Mouse (Mus musculus): ENCODE results near the gene Pparg. TPM values are rescaled to one million over a fixed set of nuclear protein-coding genes. Genes with fewer than 3 reads are reported as not detected.

Pparg gene
- polyA plus RNA-seq, 1 experiment from 2014 or later, result 0.22 TPM

DNA sequence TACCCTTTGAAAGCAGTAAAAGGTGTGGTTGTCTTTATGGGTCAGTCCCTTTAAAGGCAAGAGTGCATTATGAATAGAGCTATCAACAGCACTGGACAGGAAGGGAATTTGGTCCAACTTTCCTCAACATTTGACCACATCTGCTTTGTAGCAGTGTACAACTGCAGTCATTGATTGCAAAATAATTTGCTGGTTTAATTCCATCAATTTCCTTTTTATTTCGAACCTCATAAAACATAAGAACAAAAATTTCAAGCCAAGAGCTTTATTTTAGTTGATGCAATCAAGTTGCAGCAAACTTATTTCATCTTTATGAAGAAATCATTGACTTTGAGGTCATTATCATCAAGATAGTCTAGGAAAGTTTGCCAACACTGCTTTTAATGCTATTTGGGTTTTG lies 91.8 kb downstream of the Pparg start:
- Histone ChIP-seq H3K27ac (replicated peaks; ENCODE audit: low read depth, low read length) (no peak overlapping the region), H3K27me3 (ENCODE audit: control insufficient read depth, insufficient read depth, low read length) (no peaks in the 10 kb centered on the region), H3K9me3 (replicated peaks; ENCODE audit: control insufficient read depth, low read length) (no peaks in the 10 kb centered on the region), H3K4me1 (ENCODE audit: control insufficient read depth, insufficient read depth, low read length) (no peaks in the 10 kb centered on the region), H3K9ac (replicated peaks; ENCODE audit: low read length) (no peak overlapping the region), H3K4me3 (ENCODE audit: low read depth, low read length) (no peak overlapping the region), H3K4me2 (ENCODE audit: low read depth, low read length) (no peak overlapping the region), H3K36me3 (replicated peaks; ENCODE audit: control insufficient read depth, insufficient read depth, low read depth, low read length) (no peaks in the 10 kb centered on the region)
- no peak for ATAC-seq (replicated peaks; ENCODE audit: insufficient number of reproducible peaks, low FRiP score, low TSS enrichment, low read depth)
- DNase-seq (ENCODE audit: low spot score), result no peak
- WGBS, result 65% methylated on average over 1 of the region's 1 CpGs

DNA sequence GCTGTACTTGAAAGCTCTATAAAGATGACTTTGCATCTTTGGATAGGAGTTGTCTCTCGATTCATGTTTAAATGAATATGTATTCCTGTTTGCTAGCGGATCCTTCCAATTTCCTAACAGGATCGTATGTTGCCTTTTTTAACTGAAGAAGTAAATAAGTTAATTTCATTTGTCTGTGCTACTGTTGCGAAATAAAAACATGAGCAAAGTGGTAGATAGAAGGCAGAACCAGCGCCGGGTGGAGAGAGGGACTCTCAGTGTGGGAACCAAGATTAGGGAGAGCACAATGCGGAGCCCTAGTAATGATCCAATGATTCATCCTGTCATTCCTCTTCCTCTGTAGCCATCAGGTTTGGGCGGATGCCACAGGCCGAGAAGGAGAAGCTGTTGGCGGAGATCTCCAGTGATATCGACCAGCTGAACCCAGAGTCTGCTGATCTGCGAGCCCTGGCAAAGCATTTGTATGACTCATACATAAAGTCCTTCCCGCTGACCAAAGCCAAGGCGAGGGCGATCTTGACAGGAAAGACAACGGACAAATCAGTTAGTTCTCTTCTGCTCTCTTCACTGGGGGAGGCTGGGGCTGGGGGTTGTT lies 102.1 kb downstream of the Pparg start:
- H3K9me3 ChIP-seq (replicated peaks; ENCODE audit: control insufficient read depth, low read length), result no peaks in the 10 kb centered on the region
- H3K9ac ChIP-seq (replicated peaks; ENCODE audit: low read length), result no peak overlapping the region
- DNase-seq (ENCODE audit: low spot score) (no peak), ATAC-seq (replicated peaks; ENCODE audit: insufficient number of reproducible peaks, low FRiP score, low TSS enrichment, low read depth) (no peak)
- H3K4me2 ChIP-seq (ENCODE audit: low read depth, low read length), result no peak overlapping the region
- H3K4me1 ChIP-seq (ENCODE audit: control insufficient read depth, insufficient read depth, low read length), result no peaks in the 10 kb centered on the region
- H3K4me3 ChIP-seq (ENCODE audit: low read depth, low read length), result no peak overlapping the region
- H3K27ac ChIP-seq (replicated peaks; ENCODE audit: low read depth, low read length), result no peak overlapping the region
- no peaks in the 10 kb centered on the region for H3K36me3 ChIP-seq (replicated peaks; ENCODE audit: control insufficient read depth, insufficient read depth, low read depth, low read length)
- WGBS, result 92% methylated on average over 16 of the region's 16 CpGs
- no peaks in the 10 kb centered on the region for H3K27me3 ChIP-seq (ENCODE audit: control insufficient read depth, insufficient read depth, low read length)

DNA sequence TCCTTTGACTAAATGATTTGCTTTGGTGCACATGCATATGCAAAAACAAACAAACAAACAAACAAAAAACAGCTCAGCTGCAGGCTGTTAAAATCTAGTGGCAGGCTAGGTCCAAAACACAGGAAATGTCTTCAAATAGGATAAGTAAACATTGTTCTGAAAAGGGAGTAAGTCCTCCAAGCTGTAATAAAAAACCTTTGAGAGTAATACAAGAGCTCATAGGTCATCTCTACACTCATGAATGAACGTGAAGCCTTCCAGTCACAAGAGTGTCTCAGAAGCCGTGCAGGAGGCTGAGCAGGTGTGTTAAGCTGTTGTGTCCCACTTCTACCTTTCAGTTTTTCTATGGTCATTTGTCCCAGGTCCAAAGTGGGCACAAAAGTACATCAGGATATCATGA lies 102.6 kb downstream of the Pparg start:
- ATAC-seq (replicated peaks; ENCODE audit: insufficient number of reproducible peaks, low FRiP score, low TSS enrichment, low read depth), result no peak
- H3K4me3 ChIP-seq (ENCODE audit: low read depth, low read length), result no peak overlapping the region
- no peaks in the 10 kb centered on the region for H3K9me3 ChIP-seq (replicated peaks; ENCODE audit: control insufficient read depth, low read length)
- no peaks in the 10 kb centered on the region for H3K36me3 ChIP-seq (replicated peaks; ENCODE audit: control insufficient read depth, insufficient read depth, low read depth, low read length)
- no peak overlapping the region for H3K4me2 ChIP-seq (ENCODE audit: low read depth, low read length)
- H3K27ac ChIP-seq (replicated peaks; ENCODE audit: low read depth, low read length), result no peak overlapping the region
- no peaks in the 10 kb centered on the region for H3K4me1 ChIP-seq (ENCODE audit: control insufficient read depth, insufficient read depth, low read length)
- 57% methylated on average over 2 of the region's 2 CpGs for WGBS
- DNase-seq (ENCODE audit: low spot score), result no peak
- no peaks in the 10 kb centered on the region for H3K27me3 ChIP-seq (ENCODE audit: control insufficient read depth, insufficient read depth, low read length)
- H3K9ac ChIP-seq (replicated peaks; ENCODE audit: low read length), result no peak overlapping the region

DNA sequence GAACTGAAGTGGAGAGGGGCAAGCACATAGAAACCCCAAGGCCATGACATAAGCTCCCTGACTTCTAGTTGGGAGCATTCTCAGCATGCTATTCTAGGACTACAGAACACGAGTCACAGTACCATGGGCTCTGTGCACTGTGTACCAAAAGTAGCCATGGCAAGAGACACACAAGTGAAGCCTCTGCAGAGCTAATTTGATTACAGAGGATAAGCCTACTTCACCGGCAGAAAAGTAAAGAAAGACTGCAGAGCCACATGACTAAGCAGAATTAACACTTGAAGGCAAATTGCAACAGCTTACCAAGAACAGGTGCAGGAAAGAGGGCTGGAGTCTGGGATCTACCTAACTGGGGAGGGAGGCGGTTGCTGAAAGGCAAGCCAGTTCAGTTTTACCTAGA lies 103.9 kb downstream of the Pparg start:
- H3K9ac ChIP-seq (replicated peaks; ENCODE audit: low read length), result no peak overlapping the region
- ATAC-seq (replicated peaks; ENCODE audit: insufficient number of reproducible peaks, low FRiP score, low TSS enrichment, low read depth) (no peak), DNase-seq (ENCODE audit: low spot score) (no peak)
- no peaks in the 10 kb centered on the region for H3K9me3 ChIP-seq (replicated peaks; ENCODE audit: control insufficient read depth, low read length)
- no peak overlapping the region for H3K27ac ChIP-seq (replicated peaks; ENCODE audit: low read depth, low read length)
- H3K4me3 ChIP-seq (ENCODE audit: low read depth, low read length), result no peak overlapping the region
- 43% methylated on average over 3 of the region's 3 CpGs for WGBS
- no peaks in the 10 kb centered on the region for H3K36me3 ChIP-seq (replicated peaks; ENCODE audit: control insufficient read depth, insufficient read depth, low read depth, low read length)
- H3K27me3 ChIP-seq (ENCODE audit: control insufficient read depth, insufficient read depth, low read length), result no peaks in the 10 kb centered on the region
- no peak overlapping the region for H3K4me2 ChIP-seq (ENCODE audit: low read depth, low read length)
- no peaks in the 10 kb centered on the region for H3K4me1 ChIP-seq (ENCODE audit: control insufficient read depth, insufficient read depth, low read length)

DNA sequence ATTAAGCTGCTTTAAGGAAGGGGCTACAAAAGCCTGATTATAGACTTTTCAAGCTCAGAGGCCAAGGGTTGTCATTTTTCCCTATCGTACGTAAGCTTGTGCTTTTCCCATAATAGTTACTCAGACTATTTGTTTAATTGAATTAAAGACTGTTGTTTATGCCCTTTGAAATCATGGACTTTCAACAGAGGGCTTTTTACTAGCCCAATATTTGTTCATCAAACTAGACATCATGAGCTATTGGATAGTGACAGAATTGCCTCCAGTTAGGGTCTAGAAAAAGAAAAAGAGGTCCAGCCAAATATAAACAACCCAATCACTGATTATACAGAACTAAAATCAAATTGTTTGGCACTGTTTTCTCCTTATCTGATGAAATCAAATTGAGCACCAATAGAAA lies 104.7 kb downstream of the Pparg start:
- Histone ChIP-seq H3K9ac (replicated peaks; ENCODE audit: low read length) (no peak overlapping the region), H3K27me3 (ENCODE audit: control insufficient read depth, insufficient read depth, low read length) (no peaks in the 10 kb centered on the region), H3K9me3 (replicated peaks; ENCODE audit: control insufficient read depth, low read length) (no peaks in the 10 kb centered on the region), H3K27ac (replicated peaks; ENCODE audit: low read depth, low read length) (no peak overlapping the region), H3K4me2 (ENCODE audit: low read depth, low read length) (no peak overlapping the region), H3K4me3 (ENCODE audit: low read depth, low read length) (no peak overlapping the region), H3K36me3 (replicated peaks; ENCODE audit: control insufficient read depth, insufficient read depth, low read depth, low read length) (no peaks in the 10 kb centered on the region), H3K4me1 (ENCODE audit: control insufficient read depth, insufficient read depth, low read length) (no peaks in the 10 kb centered on the region)
- ATAC-seq (replicated peaks; ENCODE audit: insufficient number of reproducible peaks, low FRiP score, low TSS enrichment, low read depth) (no peak), DNase-seq (ENCODE audit: low spot score) (no peak)
- WGBS, result 72% methylated on average over 2 of the region's 2 CpGs

DNA sequence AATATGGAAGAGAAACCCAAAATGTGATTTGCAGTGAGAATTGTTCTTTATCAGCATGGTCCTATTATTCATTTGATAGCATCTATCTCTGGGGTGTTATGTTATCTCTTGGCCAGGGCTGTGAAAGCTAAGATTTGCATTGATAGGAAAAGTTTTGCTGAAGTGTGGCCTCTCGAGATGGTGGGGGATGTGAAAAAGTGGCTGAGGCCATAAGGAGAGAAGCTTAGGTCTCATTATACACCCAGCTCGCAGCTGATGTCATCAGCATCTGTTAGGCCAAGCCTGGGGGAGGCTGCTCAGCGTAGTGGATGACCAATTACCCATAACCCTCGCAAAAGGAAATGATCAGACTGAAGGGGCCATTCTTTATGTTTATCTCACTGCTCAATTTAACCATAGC lies 105.1 kb downstream of the Pparg start:
- H3K9ac ChIP-seq (replicated peaks; ENCODE audit: low read length), result no peak overlapping the region
- no peak overlapping the region for H3K4me3 ChIP-seq (ENCODE audit: low read depth, low read length)
- H3K27me3 ChIP-seq (ENCODE audit: control insufficient read depth, insufficient read depth, low read length), result no peaks in the 10 kb centered on the region
- ATAC-seq (replicated peaks; ENCODE audit: insufficient number of reproducible peaks, low FRiP score, low TSS enrichment, low read depth), result no peak
- DNase-seq (ENCODE audit: low spot score), result no peak
- H3K4me1 ChIP-seq (ENCODE audit: control insufficient read depth, insufficient read depth, low read length), result no peaks in the 10 kb centered on the region
- no peak overlapping the region for H3K4me2 ChIP-seq (ENCODE audit: low read depth, low read length)
- no peaks in the 10 kb centered on the region for H3K9me3 ChIP-seq (replicated peaks; ENCODE audit: control insufficient read depth, low read length)
- H3K36me3 ChIP-seq (replicated peaks; ENCODE audit: control insufficient read depth, insufficient read depth, low read depth, low read length), result no peaks in the 10 kb centered on the region
- WGBS, result 27% methylated on average over 4 of the region's 4 CpGs
- H3K27ac ChIP-seq (replicated peaks; ENCODE audit: low read depth, low read length), result no peak overlapping the region

DNA sequence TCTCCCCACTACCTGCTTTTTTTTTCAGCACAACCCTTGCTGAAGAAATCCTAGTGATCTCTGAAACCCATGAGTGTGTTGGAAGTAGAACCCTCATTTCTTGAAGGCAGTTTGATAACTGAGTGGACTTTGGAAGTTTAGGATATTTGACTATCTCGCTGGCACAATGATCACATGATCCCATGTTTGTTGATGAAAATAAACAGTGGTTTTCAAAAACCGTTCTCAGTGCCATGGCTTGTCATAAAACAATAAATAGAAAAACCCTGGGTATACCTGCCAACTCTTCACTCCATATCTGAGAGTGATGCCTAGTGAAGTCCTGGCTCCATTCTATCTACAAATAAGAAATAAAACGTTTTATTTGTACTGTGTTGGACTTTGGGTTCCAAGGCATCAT lies 105.8 kb downstream of the Pparg start:
- WGBS, result 70% methylated on average over 3 of the region's 3 CpGs
- ATAC-seq (replicated peaks; ENCODE audit: insufficient number of reproducible peaks, low FRiP score, low TSS enrichment, low read depth), result no peak

DNA sequence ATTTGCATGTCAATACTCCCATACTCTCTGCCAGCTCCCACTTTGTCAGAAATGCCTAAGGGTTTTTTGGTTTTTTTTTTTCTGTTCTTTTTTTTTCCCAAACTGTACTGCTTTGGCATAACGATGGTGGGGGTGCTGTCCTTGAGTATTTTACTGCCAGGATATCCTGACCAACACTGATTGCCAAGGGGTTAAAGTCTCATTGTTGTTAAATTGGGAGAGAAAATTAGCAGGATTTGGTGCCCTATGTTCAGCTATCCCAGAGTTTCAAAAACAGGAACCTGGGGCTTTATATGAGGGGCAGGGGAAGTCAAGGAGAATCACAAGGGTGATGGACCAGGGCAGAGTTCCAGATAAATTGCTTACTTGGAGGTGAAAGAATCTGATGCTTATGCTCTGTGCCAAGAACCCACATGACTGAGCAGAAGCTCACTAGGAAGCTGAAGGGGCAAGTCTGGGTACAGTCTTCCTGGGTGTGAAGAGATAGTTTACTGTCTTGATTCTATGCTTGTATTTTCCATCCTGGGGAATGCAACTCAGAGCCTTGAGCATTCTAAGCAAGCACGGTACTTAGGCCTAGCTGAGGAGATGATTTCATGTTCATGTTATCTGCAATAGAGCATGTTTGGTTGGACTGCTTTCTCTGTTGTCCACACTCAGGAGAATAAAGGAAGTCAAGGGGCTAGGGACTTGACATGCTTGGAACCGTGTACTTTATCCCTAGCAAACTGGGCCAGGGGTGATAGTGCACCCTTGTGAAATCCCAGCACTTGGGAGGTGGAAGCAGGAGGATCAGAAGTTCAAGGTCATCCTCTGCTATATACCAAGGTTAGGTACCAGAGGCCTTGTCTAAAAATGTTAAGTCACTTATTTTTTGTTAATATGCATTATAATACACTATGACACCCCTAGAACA lies 109.2 kb downstream of the Pparg start:
- no peak overlapping the region for H3K4me2 ChIP-seq (ENCODE audit: low read depth, low read length)
- ATAC-seq (replicated peaks; ENCODE audit: insufficient number of reproducible peaks, low FRiP score, low TSS enrichment, low read depth), result no peak
- H3K4me3 ChIP-seq (ENCODE audit: low read depth, low read length), result no peak overlapping the region
- no peaks in the 10 kb centered on the region for H3K9me3 ChIP-seq (replicated peaks; ENCODE audit: control insufficient read depth, low read length)
- 67% methylated on average over 3 of the region's 3 CpGs for WGBS
- no peak overlapping the region for H3K9ac ChIP-seq (replicated peaks; ENCODE audit: low read length)
- no peaks in the 10 kb centered on the region for H3K36me3 ChIP-seq (replicated peaks; ENCODE audit: control insufficient read depth, insufficient read depth, low read depth, low read length)
- H3K27me3 ChIP-seq (ENCODE audit: control insufficient read depth, insufficient read depth, low read length), result no peaks in the 10 kb centered on the region
- no peak for DNase-seq (ENCODE audit: low spot score)
- no peaks in the 10 kb centered on the region for H3K4me1 ChIP-seq (ENCODE audit: control insufficient read depth, insufficient read depth, low read length)
- H3K27ac ChIP-seq (replicated peaks; ENCODE audit: low read depth, low read length), result no peak overlapping the region

More for the DNA sequence above, 105.8 kb downstream of the Pparg start:
- Histone ChIP-seq H3K4me2 (ENCODE audit: low read depth, low read length) (no peak overlapping the region), H3K27ac (replicated peaks; ENCODE audit: low read depth, low read length) (no peak overlapping the region), H3K9me3 (replicated peaks; ENCODE audit: control insufficient read depth, low read length) (no peaks in the 10 kb centered on the region), H3K27me3 (ENCODE audit: control insufficient read depth, insufficient read depth, low read length) (no peaks in the 10 kb centered on the region), H3K36me3 (replicated peaks; ENCODE audit: control insufficient read depth, insufficient read depth, low read depth, low read length) (no peaks in the 10 kb centered on the region), H3K4me3 (ENCODE audit: low read depth, low read length) (no peak overlapping the region), H3K4me1 (ENCODE audit: control insufficient read depth, insufficient read depth, low read length) (no peaks in the 10 kb centered on the region), H3K9ac (replicated peaks; ENCODE audit: low read length) (no peak overlapping the region)
- DNase-seq (ENCODE audit: low spot score), result no peak

Data from embryonic facial prominence, embryonic 11.5 days (tissue).